Mouse (Mus musculus) small intestine, adult 2 months (tissue): ENCODE data around the gene Rufy1.

Experiments used
- CTCF ChIP-seq: fragments of 200-500 bp; IDR thresholded peaks from 2 replicates; pipeline ENCODE4 v1.5.1; 2012; ENCODE audit warnings: low read depth, mild to moderate bottlenecking, control low read depth, inconsistent platforms, low read length, moderate library complexity, mixed read lengths; ENCODE audit not compliant: insufficient replicate concordance, insufficient read length; ENCODE audit errors: extremely low read depth
- POLR2A ChIP-seq: fragments of 200-500 bp; IDR thresholded peaks from 2 replicates; pipeline ENCODE4 v1.6.1; 2012; ENCODE audit warnings: low read depth, mild to moderate bottlenecking, control low read depth, inconsistent platforms, low read length, moderate library complexity

DNA sequence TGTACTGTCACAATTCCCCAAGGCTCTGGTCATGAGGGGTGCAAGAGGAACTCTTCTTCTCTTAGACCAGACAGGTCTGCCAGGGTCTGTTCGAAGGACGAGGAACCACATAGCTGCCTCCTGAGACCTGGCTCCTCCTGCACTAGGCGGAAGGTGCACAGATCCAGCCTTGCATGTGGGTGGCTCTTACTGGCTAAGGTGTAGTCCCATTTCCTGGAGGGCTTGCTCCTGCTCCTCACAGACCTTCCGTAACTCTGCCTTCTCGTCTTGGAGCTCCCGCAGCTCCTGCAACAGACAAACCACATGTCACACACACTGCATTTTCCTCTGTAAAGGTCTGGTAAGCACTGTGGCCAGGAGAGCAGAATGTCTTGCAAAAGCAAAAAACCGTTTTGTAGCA is 36.2 kb downstream of the Rufy1 start:
- TF ChIP-seq CTCF (no peak), POLR2A (no peak)
